Mouse (Mus musculus): ENCODE results near the gene Prim2. TPM values are rescaled to one million over a fixed set of nuclear protein-coding genes. Genes with fewer than 3 reads are reported as not detected.

The Prim2 gene
- total RNA-seq, 2 experiments from 2014 or later, result 102 to 137 TPM

GRCm38 (mm10) chr1:33436167-33436566, 233.4 kb downstream of the Prim2 start:
- no peak for ATAC-seq (replicated peaks; ENCODE audit: low FRiP score, low TSS enrichment, poor library complexity, severe bottlenecking)

Other genes with a start within 250 kb of the Prim2 start
- gene Rab23, start 50.1 kb upstream of the Prim2 start, total RNA-seq (2014; fragmentation: Nextera tagmentation), result 1.6 and 3.5 TPM in 2 replicates
- 0.99 and 4.2 TPM in 2 replicates for gene Rab23, start 50.1 kb upstream of the Prim2 start, total RNA-seq (2017)
- gene Bag2, start 88.0 kb upstream of the Prim2 start, total RNA-seq (2014; fragmentation: Nextera tagmentation), result 66.0 and 89.5 TPM in 2 replicates
- 64.8 and 76.6 TPM in 2 replicates for gene Bag2, start 88.0 kb upstream of the Prim2 start, total RNA-seq (2017)
- 39.7 and 44.7 TPM in 2 replicates for gene Zfp451, start 144.8 kb upstream of the Prim2 start, total RNA-seq (2014; fragmentation: Nextera tagmentation)
- 18.7 and 37.2 TPM in 2 replicates for gene Zfp451, start 144.8 kb upstream of the Prim2 start, total RNA-seq (2017)
- gene Bend6, start 238.0 kb upstream of the Prim2 start, total RNA-seq (2014; fragmentation: Nextera tagmentation), result not detected in 2 replicates
- gene Bend6, start 238.0 kb upstream of the Prim2 start, total RNA-seq (2017), result not detected in 2 replicates
- gene Dst, start 238.4 kb upstream of the Prim2 start, total RNA-seq (2014; fragmentation: Nextera tagmentation), result 2.1 and 7.9 TPM in 2 replicates
- gene Dst, start 238.4 kb upstream of the Prim2 start, total RNA-seq (2017), result 4.1 and 9.1 TPM in 2 replicates